Mouse (Mus musculus) MEL (cell line): ENCODE results near the gene Ralgds. TPM values are rescaled to one million over a fixed set of nuclear protein-coding genes. Genes with fewer than 3 reads are reported as not detected.

ENCODE experiments used
- DNase-seq: peaks from one replicate; pipeline ENCODE4 v3.0.0; 2011; ENCODE audit warnings: low read depth, low spot score
- H3K27ac ChIP-seq: 2 replicates; pipeline ENCODE4 v1.5.1; 2012; ENCODE audit warnings: low read depth, mild to moderate bottlenecking, control low read depth, low read length, moderate library complexity; ENCODE audit not compliant: control insufficient read depth
- H3K27me3 ChIP-seq, 2 experiments: fragments of 150-350 bp in 1 of 2; sonication (generic) in 1 of 2; 2 replicates each; pipeline ENCODE4 v1.6.1; 2012; ENCODE audit warnings: low read length in 2 of 2, mild to moderate bottlenecking in 2 of 2, improper control_type of control experiment in 1 of 2, moderate library complexity in 1 of 2; ENCODE audit not compliant: insufficient read depth in 2 of 2, control insufficient read depth in 1 of 2
- H3K36me3 ChIP-seq, 2 experiments: 2 replicates each; pipeline ENCODE4 v1.6.1; 2012 to 2014; ENCODE audit warnings: low read length in 2 of 2, improper control_type of control experiment in 1 of 2, inconsistent platforms in 1 of 2, mild to moderate bottlenecking in 1 of 2; ENCODE audit not compliant: insufficient read depth in 2 of 2, control insufficient read depth in 1 of 2
- H3K4me1 ChIP-seq, 2 experiments: fragments of 150-350 bp in 1 of 2; sonication (generic) in 1 of 2; 2 replicates each; pipeline ENCODE4 v1.6.1; 2012; ENCODE audit warnings: low read length in 2 of 2, improper control_type of control experiment in 1 of 2, mild to moderate bottlenecking in 1 of 2; ENCODE audit not compliant: insufficient read depth in 2 of 2, control insufficient read depth in 1 of 2
- H3K4me3 ChIP-seq, 2 experiments: fragments of 150-350 bp in 1 of 2; sonication (generic) in 1 of 2; 2 replicates each; pipeline ENCODE4 v1.5.1; 2012; ENCODE audit warnings: low read depth in 2 of 2, low read length in 2 of 2, mild to moderate bottlenecking in 2 of 2, moderate library complexity in 2 of 2, control low read depth in 1 of 2, improper control_type of control experiment in 1 of 2; ENCODE audit not compliant: control insufficient read depth in 1 of 2, insufficient read depth in 1 of 2
- H3K79me2 ChIP-seq: 2 replicates; pipeline ENCODE4 v1.6.1; 2012; ENCODE audit warnings: mild to moderate bottlenecking, low read length, moderate library complexity; ENCODE audit not compliant: control insufficient read depth, poor library complexity, insufficient read depth
- H3K9ac ChIP-seq: 2 replicates; pipeline ENCODE4 v1.6.1; 2012; ENCODE audit warnings: low read depth, mild to moderate bottlenecking, control low read depth, low read length, moderate library complexity; ENCODE audit not compliant: control insufficient read depth, poor library complexity, severe bottlenecking
- H3K9me3 ChIP-seq: fragments of 150-350 bp; sonication (generic); replicated peaks from 2 replicates; pipeline ENCODE4 v1.6.1; 2012; ENCODE audit warnings: mild to moderate bottlenecking, low read length, improper control_type of control experiment, moderate library complexity; ENCODE audit not compliant: insufficient read depth
- BHLHE40 ChIP-seq: IDR thresholded peaks from 2 replicates; pipeline ENCODE4 v1.6.1; 2012; ENCODE audit warnings: low read depth, mild to moderate bottlenecking, inconsistent platforms, low read length, improper control_type of control experiment, borderline replicate concordance
- CHD2 ChIP-seq: IDR thresholded peaks from 2 replicates; pipeline ENCODE4 v1.6.1; 2011; ENCODE audit warnings: low read length, improper control_type of control experiment
- EP300 ChIP-seq, 2 experiments: IDR thresholded peaks; 2 replicates each; pipeline ENCODE4 v1.6.1; 2011; ENCODE audit warnings: improper control_type of control experiment in 2 of 2, low read length in 2 of 2, low read depth in 1 of 2, mild to moderate bottlenecking in 1 of 2
- ETS1 ChIP-seq: IDR thresholded peaks from 2 replicates; pipeline ENCODE4 v1.6.1; 2012; ENCODE audit warnings: low read depth, mild to moderate bottlenecking, inconsistent platforms, low read length, improper control_type of control experiment, moderate library complexity
- GATA1 ChIP-seq: IDR thresholded peaks from 2 replicates; pipeline ENCODE4 v1.6.1; 2011; ENCODE audit warnings: low read depth, low read length, improper control_type of control experiment
- HCFC1 ChIP-seq: IDR thresholded peaks from 2 replicates; pipeline ENCODE4 v1.6.1; 2012; ENCODE audit warnings: low read depth, mild to moderate bottlenecking, inconsistent platforms, low read length, improper control_type of control experiment, moderate library complexity
- JUND ChIP-seq: IDR thresholded peaks from 2 replicates; pipeline ENCODE4 v1.6.1; 2011; ENCODE audit warnings: low read depth, mild to moderate bottlenecking, improper control_type of control experiment, low read length
- MAFK ChIP-seq: IDR thresholded peaks from 2 replicates; pipeline ENCODE4 v1.6.1; 2011; ENCODE audit warnings: low read depth, mild to moderate bottlenecking, low read length, improper control_type of control experiment, borderline replicate concordance
- MAX ChIP-seq: IDR thresholded peaks from 2 replicates; pipeline ENCODE4 v1.6.1; 2011; ENCODE audit warnings: low read length, improper control_type of control experiment
- MAZ ChIP-seq: IDR thresholded peaks from 2 replicates; pipeline ENCODE4 v1.6.1; 2012; ENCODE audit warnings: low read depth, mild to moderate bottlenecking, inconsistent platforms, low read length, improper control_type of control experiment
- MEF2A ChIP-seq: IDR thresholded peaks from 2 replicates; pipeline ENCODE4 v1.6.1; 2014; ENCODE audit warnings: low read depth, mild to moderate bottlenecking, inconsistent platforms, low read length, improper control_type of control experiment; ENCODE audit not compliant: poor library complexity, insufficient replicate concordance, severe bottlenecking; ENCODE audit errors: extremely low read depth
- MXI1 ChIP-seq: IDR thresholded peaks from 2 replicates; pipeline ENCODE4 v1.6.1; 2011; ENCODE audit warnings: mild to moderate bottlenecking, low read depth, low read length, improper control_type of control experiment
- MYC ChIP-seq: IDR thresholded peaks from 2 replicates; pipeline ENCODE4 v1.6.1; 2011; ENCODE audit warnings: low read depth, mild to moderate bottlenecking, low read length, improper control_type of control experiment, moderate library complexity
- NELFE ChIP-seq: IDR thresholded peaks from 2 replicates; pipeline ENCODE4 v1.6.1; 2011; ENCODE audit warnings: low read depth, low read length, improper control_type of control experiment
- POLR2A ChIP-seq, 2 experiments: IDR thresholded peaks; 2 replicates each; pipeline ENCODE4 v1.6.1; 2011 to 2012; ENCODE audit warnings: low read length in 2 of 2, mild to moderate bottlenecking in 2 of 2, control low read depth in 1 of 2, improper control_type of control experiment in 1 of 2, low read depth in 1 of 2, moderate library complexity in 1 of 2; ENCODE audit not compliant: control insufficient read depth in 1 of 2, insufficient read depth in 1 of 2, poor library complexity in 1 of 2
- RAD21 ChIP-seq: IDR thresholded peaks from 2 replicates; pipeline ENCODE4 v1.6.1; 2011; ENCODE audit warnings: mild to moderate bottlenecking, low read depth, low read length, improper control_type of control experiment
- SIN3A ChIP-seq: IDR thresholded peaks from 2 replicates; pipeline ENCODE4 v1.6.1; 2012; ENCODE audit warnings: low read length, improper control_type of control experiment, inconsistent platforms
- SMC3 ChIP-seq: IDR thresholded peaks from 2 replicates; pipeline ENCODE4 v1.6.1; 2011; ENCODE audit warnings: low read depth, low read length, improper control_type of control experiment
- TAL1 ChIP-seq: IDR thresholded peaks from 2 replicates; pipeline ENCODE4 v1.6.1; 2012; ENCODE audit warnings: mild to moderate bottlenecking, inconsistent platforms, low read length, moderate library complexity, mixed read lengths
- TBP ChIP-seq: IDR thresholded peaks from 2 replicates; pipeline ENCODE4 v1.8.0; 2011; ENCODE audit warnings: low read depth, low read length, improper control_type of control experiment
- TCF12 ChIP-seq: IDR thresholded peaks from 2 replicates; pipeline ENCODE4 v1.6.1; 2014; ENCODE audit warnings: low read depth, mild to moderate bottlenecking, inconsistent platforms, low read length, improper control_type of control experiment, moderate library complexity
- UBTF ChIP-seq: IDR thresholded peaks from 2 replicates; pipeline ENCODE4 v1.6.1; 2012; ENCODE audit warnings: low read depth, mild to moderate bottlenecking, inconsistent platforms, low read length, improper control_type of control experiment, moderate library complexity, borderline replicate concordance; ENCODE audit not compliant: insufficient read depth
- USF1 ChIP-seq: IDR thresholded peaks from 2 replicates; pipeline ENCODE4 v1.6.1; 2014; ENCODE audit warnings: low read depth, mild to moderate bottlenecking, inconsistent platforms, low read length, improper control_type of control experiment, moderate library complexity
- ZKSCAN1 ChIP-seq: IDR thresholded peaks from 2 replicates; pipeline ENCODE4 v1.6.1; 2012; ENCODE audit warnings: low read depth, mild to moderate bottlenecking, inconsistent platforms, low read length, improper control_type of control experiment, moderate library complexity
- polyA plus RNA-seq, 2 experiments: library from polyadenylated mRNA; stranded (reverse) in 1 of 2; unstranded in 1 of 2; fragments of >175 nt in 1 of 2; fragments of >200 nt in 1 of 2; gene quantifications; 2 replicates each; pipeline versions ENCODE4 v1.2.1 to v1.2.4; 2012; ENCODE audit warnings: low replicate concordance in 2 of 2, low read depth in 1 of 2; ENCODE audit not compliant: insufficient read length in 2 of 2, insufficient read depth in 1 of 2, missing spikeins in 1 of 2
- total RNA-seq: library from RNA; depleted of rRNA; stranded (reverse); fragments of 300-350 nt; gene quantifications from 2 replicates; pipeline ENCODE4 v1.2.3, GENCODE M21; 2012

Ralgds gene
- total and polyA plus RNA-seq, 3 experiments: 4.7 to 11.0 TPM; not detected in 1

GRCm38 (mm10) chr2:28596021-28596420 is 83.1 kb downstream of the Ralgds start:
- Histone ChIP-seq H3K9ac (no peak overlapping the region; the same call in 1 of the 2 replicates), H3K9me3 (no peaks in the 10 kb centered on the region), H3K4me1 (peaks cover 29 to 52% of the 10 kb centered on the region in 2 experiments), H3K79me2 (no peaks in the 10 kb centered on the region; the same call in 1 of the 2 replicates), H3K27ac (peak overlapping the region; percentile 98), H3K4me3 (no peak overlapping the region), H3K36me3 (peaks cover 0 to 49% of the 10 kb centered on the region in 2 experiments; a peak in 2 of 4 replicates), H3K27me3 (no peaks in the 10 kb centered on the region)
- no peak for TF ChIP-seq ZKSCAN1
- no peak for TF ChIP-seq MAZ
- 0 out of 2 replicates have a peak, but pooled peaks have one; percentile 33 for TF ChIP-seq GATA1
- TF ChIP-seq NELFE: no peak
- no peak for TF ChIP-seq RAD21
- TF ChIP-seq USF1: no peak
- TF ChIP-seq TAL1: peak; percentile 89
- TF ChIP-seq JUND: no peak
- no peak for TF ChIP-seq UBTF
- TF ChIP-seq MAFK: no peak
- no peak for TF ChIP-seq HCFC1
- peak; percentile 54; the same call in 1 of the 2 replicates for TF ChIP-seq SIN3A
- TF ChIP-seq SMC3: no peak
- peak; percentile 49; the same call in 1 of the 2 replicates for TF ChIP-seq MAX
- 0 out of 2 replicates have a peak, but pooled peaks have one; percentile 38 for TF ChIP-seq MYC
- TF ChIP-seq CHD2: no peak
- TF ChIP-seq BHLHE40: peak; percentile 61; the same call in 1 of the 2 replicates
- no peak for TF ChIP-seq MXI1
- no peak for TF ChIP-seq TBP
- TF ChIP-seq POLR2A (IDR thresholded peaks at IDR 0.05; ENCODE audit: control insufficient read depth in 1 of 2, insufficient read depth in 1 of 2, low read depth in 1 of 2, low read length in 2 of 2, poor library complexity in 1 of 2): peak in 1 of 2 experiments; percentile 32; a peak in 1 of 4 replicates
- peak; percentile 59 for TF ChIP-seq ETS1
- no peak for TF ChIP-seq MEF2A
- TF ChIP-seq EP300 (IDR thresholded peaks at IDR 0.05; ENCODE audit: low read depth in 1 of 2, low read length in 2 of 2): peak; percentile 72 to 85
- TF ChIP-seq TCF12: peak; percentile 71
- DNase-seq: peak; percentile 72
